Mouse (Mus musculus) urinary bladder, postnatal 10 days (tissue): Measurements from ENCODE around the gene Atf7.

Source experiments
- DNase-seq: peaks from one replicate; pipeline ENCODE4 v3.0.0; 2022; ENCODE audit warnings: low spot score

The Atf7 gene

DNA sequence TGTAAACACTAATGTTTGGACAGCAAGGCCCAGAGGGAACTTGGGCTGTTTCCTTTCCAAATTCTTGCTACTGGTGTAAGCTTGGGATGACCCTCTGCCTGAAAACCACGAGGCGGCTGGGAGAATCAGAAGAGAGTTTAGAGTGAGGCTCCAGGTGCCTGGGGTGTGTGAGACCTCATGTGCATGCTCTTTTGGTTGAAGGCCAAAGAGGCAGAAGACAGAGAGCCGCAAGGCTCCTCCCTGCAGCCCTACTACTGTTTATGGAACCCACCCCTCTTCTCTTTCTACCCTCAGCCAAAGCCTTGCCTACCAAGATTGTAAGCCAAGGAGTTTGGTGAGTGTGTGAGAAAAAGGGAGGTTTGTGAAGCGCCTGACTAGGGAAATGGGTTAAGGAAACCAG, 109.5 kb downstream of the Atf7 start:
- DNase-seq: no peak

DNA sequence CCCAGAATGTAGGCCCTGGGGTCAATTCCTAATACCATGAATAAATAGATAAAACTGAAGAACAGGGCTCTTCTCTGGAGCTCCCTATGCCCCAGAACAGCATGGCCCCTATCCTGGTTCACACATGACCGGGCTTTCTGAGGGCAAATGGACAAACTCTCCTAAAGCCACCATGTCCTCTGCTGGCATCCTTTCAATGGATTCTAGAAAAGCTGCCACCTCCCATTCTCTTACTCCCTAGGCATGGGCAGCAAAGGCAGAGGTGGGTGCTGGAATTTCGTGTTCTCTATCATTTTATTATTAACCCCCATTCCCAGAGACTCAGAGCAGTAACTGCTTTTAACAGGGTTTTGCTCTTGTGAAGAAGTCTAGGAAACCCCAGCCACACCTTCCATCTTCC, 110.0 kb downstream of the Atf7 start:
- no peak for DNase-seq

DNA sequence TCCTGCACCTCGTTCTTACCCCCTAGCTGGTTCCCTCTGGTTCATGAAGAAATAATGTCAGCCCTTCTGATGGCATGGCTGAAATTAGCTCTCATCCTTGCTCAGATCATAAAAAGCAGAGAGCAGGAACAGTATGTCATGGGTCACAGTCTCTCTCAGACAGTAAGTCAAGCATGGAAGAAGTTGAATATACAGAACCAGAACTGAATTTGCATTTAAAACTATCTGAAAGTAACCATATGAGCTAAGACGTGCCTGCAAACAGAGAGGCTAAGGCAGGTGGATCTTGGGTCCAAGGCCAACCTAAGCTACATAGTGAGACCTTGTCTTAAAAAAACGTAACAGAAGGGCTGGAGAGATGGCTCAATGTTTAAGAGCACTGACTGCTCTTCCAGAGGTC, 112.3 kb downstream of the Atf7 start:
- DNase-seq: no peak

DNA sequence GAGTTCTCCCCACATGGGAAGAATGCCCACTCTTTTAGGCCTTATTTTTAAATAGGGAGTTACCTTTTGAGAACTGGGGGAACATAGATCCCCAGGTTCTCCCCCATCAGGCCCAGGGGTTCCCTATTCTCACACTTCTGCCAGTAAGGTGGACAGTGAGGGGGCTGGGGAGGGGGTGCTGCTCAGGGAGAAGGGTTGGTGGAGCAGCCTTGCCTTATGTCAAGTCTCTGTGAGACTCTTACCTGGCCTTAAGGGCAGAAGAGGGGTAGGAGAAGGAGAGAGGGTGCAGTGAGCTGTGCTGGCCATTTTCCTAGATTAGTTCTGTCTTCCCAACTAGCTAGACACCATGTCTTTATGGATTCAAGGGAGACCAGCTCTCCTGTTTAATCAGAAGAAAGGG, 112.8 kb downstream of the Atf7 start:
- DNase-seq: no peak

DNA sequence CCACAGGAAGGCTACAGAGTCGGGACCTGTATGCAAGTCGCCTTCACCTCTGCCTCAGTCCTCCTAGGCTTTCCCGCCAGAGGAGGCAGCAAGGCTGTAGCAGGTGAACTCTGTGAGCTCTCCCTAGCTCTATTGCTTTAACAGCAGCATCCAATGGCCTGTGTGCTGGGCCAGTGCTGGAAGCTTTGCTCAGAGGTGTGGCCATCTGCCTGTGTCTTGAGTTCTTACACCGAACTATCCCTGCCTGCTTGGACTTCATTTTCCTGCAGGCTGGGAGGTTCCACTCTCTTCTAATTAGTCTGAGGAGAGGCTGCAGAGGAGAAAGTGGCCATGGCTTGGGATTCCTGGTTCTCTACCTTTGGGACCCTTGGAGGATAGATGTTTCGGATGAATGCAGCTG, 113.3 kb downstream of the Atf7 start:
- no peak for DNase-seq

DNA sequence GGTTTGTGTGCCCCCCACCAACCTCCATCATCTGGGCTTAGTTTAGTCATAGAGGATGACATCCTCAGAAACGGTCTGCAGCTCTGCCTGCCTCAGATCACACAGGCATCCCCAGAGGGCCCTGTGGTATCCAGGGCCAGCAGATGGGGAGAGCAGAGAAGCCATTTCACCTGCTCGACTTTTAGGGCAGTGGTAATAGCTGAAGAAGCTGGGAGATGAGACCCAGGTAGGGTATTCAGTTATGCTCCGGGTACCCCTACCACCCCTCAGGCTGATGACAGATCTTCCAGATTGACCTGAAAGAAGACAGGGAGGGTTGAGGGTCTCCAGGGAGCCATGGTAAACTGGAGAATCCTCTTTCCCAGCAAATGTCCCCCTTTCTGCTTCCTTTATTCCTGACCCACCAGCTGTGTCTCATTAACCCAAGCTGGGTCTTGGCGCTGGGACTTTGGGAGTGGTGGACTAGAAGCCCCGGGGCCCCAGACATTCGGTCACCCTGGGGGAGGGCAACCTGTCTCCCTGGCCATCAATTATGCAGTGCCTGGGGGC, 113.9 kb downstream of the Atf7 start:
- DNase-seq: no peak

DNA sequence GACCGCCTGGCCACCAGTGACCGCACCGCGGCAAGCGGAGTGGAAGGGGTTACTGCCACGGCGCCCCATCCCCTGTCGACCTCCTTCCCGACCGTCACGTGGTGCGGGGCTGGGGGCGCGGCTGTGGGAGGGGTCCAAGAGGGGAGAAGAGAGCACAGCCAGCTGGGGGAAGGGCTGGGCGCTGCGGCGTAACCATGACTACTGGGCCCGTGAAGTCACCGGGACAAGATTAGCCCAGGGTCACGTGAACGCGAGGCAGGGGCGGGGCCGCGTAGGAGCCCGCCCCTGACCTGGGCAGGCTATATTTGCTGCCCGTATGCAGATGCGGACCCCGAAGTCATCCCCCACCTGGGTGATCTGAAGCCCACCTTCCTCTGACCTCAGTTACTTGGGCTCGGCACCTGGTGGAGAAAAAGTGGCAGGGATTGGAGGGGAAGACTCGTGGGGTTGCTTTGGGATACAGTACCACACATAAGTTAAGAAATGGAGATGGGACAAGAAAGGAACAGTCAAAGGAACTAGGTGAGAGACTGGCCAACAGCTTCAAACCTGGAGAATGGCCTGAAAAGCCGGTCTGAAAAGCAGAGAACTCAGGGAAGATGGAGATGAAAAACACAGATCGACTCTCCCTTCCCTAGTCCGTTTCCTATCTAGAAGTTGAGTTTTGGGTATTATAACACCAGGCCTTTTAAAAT, 114.5 kb downstream of the Atf7 start:
- DNase-seq: peak; percentile 48

DNA sequence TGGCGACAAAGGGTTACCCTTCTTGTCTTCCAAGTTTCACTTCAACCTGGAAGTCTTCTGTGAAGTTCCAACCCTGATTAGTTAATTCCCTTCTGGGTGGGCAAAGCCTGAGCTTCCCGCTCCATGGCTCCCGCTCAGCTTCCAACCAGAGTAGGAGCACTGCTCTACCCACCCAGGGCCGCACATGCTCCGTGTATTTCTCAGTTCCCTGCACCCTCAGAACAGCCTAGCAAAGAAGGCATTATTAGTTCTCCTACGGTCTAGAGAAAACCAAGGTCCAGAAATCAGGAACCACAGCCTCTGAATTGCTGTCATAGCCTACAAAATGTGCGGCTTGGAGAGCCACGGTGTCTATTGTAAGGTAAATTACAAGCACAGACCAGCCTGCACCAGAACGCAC, 115.2 kb downstream of the Atf7 start:
- DNase-seq: no peak

DNA sequence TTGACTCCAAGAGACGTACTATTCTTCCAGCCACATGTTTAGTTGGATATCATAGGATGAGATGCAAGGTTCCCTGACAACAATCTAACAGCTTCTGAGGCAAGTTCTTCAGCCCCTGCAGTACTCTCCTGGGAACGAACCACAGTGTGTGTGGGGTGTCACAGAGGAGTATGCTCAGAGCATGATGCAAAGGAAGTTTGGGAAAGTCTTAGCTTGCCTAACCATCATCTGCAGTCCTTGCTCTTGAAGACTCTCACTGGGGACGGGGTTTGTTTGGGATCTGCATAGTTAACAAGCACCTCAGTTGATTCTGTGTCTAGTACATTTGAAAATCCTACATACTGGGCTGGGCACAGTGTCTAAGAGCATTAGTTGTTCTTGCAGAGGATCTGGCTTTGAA, 116.9 kb downstream of the Atf7 start:
- no peak for DNase-seq

DNA sequence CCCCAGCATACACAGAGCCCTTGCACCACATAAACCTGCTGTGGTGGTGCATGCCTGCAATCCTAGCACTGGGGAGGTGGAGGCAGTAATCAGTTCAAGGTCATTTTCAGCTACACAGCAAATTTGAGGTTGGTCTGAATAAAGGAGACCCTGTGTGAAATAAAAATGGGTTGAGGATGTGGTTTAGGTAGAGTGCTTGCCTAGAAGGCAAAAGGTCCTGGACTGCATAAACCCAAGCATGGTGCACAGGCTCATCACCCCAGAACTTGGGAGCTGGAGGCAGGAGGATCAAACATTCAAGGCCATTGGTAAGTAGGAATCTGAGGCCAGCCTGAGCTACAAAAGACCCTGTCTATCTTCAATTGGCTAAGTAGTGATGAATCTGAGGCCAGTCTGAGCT, 117.7 kb downstream of the Atf7 start:
- no peak for DNase-seq

DNA sequence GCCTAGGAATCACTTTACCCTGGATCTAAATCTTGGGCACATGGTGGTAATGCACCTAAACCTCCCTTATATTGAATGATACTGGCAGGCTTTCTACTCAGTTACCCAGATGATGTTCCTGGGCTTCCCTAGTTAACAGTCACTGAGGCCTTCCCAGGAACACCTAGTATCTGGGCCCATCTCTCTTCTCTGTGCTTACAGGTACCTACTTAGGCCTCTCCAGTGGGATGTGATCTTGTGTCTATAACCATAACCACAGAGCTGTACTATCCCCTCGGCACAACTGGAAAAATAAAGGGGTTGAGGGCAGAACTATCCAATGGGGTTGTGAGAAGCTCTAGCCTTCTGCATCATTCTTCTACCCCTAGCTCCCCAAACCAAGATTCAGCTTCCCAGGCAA, 118.4 kb downstream of the Atf7 start:
- DNase-seq: no peak

DNA sequence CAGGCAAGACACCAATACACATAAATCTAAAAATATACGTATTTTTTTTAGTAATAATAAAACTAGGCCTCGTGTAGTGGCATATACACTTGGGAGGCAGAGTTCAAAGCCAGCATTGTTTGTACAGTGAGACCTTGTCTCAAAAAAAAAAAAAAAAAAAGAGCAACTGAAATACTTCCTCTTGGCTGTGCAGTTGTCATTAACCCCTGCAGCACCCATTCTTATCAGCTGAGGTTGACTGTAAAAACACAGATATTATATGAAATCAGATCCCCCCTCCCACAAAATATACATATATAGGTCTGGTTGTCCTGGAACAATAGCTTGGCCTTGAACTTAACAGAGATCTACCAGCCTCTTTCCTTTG, 118.8 kb downstream of the Atf7 start:
- no peak for DNase-seq

DNA sequence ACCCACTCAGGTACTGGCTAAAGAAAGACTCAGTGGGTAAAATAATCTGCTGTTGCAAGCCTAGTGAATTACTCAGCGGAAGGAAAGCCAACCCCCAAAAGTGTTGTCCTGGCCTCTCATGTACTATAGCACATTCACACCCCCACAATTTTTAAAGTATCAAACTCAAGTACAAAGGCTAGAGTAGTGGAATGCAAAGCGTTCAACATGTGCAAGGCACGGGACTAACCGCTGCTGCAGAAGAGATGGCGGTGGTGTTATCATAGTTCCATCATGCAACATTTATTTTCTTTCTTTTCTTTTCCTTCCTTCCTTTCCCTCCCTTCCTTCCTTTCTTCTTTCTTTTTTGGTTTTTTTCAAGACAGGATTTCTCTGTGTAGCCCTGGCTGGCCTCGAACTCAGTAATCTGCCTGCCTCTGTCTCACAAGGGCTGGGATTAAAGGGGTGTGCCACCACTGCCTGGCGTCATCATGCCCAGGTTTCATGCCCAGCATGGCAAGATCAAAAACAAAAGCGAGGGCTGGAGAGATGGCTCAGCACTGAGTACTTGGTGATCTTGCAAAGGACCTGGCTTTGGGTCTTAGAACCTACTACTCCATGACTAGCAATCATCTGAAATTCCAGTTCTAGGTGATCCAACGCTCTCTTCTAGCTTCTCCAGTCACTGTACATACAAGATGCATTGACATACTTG, 119.3 kb downstream of the Atf7 start:
- DNase-seq: no peak

DNA sequence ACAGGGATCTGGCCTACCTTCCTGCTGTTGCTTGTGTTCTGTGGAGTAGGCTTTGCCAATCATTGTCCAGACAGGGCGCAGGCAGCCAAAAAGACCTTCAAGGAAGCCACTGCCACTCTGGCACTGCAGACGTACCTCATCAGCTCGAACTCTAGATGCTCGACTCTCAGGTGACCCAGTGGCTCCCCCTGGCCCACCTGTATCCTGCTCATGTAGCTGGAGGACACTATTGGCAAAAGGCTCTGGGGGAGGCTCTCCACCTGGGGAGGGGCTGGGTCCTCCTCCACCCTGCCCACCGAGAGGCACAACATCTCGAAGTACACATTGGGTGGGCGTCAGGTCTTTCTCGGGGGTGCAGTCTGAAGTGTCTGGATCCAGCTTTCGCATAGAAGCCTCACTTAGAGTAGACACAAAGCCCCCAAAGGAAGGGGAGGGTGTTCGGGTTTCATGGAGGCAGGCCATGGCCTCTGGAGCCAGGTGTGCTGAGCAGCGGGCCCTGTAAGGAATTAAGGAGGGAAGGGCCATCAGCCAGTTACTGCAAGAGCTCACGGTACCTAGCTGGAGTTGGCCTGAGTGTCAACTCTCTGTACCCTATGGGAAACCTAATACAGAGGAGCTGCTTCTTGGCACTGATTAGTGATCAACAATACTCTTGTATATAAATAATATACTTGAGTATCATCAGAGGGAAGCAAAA, 120.0 kb downstream of the Atf7 start:
- DNase-seq: no peak

DNA sequence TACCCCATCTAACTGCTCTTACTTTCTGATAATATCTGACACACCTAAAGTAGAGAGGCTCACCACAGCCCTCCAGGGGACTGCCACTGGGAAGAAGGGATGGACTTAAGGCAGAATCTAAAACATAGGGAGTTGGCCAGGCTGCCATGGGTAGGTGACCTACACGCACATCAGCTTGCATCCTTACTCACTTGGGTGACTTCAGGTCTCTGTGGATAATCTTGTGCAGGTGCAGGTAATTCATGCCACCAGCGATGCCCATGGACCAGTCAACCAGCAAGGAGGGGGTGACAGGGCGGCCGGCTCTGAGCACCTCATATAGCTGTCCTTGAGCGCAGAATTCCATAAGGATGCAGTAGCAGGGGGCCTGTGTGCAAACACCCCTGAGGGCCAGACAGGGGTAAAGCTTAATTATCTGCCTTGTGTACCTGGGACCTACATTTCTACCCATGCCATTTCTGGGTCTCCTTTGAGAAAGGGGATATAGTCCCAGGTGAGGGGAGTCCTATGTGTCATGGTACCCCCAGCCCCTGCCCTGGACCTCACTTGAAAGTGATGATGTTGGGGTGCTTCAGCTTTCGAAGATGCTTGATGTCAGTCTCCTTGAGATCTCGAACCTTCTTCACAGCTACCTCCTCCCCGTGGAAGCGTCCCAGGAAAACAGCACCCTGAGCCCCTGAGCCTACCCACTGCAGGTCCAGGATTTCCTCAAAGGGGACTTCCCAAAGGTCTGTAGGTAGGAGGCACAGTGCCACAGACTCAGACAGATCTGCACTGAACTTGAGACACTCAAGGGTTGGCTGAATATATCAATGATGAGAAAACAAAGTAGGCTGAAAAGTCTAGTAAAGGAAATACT, 121.1 kb downstream of the Atf7 start:
- DNase-seq: no peak

DNA sequence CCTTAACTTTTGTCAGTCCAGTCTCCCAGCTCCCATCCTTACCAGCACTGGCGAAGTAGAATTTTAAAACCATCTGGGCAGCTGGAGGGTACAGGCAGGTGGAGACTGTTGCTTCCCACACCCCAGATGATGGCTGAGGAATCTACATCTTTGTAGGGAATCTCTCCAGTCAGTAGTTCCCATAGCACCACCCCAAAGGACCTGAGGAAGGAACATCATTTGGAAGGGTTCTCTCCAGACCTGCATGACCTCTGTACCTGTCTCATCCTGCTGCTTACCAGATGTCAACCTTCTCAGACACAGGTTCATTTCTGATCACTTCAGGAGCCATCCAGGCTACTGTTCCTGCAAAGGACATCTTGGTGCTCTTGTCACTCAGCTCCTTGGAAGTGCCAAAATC, 121.8 kb downstream of the Atf7 start, which contains the start of gene Gm10337:
TSS of gene Gm10337 (plus strand) at position 276 of the 400 bp plus-strand sequence.
- no peak for DNase-seq

DNA sequence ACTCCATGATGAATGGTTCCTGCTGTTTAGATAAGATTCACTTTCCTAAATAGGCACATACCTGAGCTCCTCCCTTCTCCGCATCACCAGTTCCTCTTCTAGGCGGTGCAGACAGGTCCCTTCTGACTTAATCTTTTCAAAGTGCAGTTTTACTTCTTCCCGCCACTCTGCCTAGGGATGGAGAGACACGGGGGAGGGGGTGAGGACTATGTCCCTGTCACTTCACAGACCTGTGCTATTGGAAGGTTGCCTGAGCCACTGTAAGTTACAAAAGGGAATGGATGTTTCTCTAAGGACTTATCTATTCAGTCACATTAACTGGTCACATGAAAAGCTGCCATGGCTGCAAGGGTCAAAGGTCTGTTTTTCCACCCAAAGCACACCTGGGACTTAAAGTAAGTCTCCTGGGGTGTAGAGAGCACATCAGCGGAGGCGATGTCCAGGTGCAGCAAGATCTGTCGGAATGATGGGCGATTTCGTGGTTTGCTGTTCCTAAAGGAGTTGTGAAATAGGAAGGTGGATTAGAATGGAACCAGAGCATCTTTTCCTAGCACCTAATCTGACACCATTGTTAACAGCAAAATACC, 122.9 kb downstream of the Atf7 start:
- DNase-seq: no peak

DNA sequence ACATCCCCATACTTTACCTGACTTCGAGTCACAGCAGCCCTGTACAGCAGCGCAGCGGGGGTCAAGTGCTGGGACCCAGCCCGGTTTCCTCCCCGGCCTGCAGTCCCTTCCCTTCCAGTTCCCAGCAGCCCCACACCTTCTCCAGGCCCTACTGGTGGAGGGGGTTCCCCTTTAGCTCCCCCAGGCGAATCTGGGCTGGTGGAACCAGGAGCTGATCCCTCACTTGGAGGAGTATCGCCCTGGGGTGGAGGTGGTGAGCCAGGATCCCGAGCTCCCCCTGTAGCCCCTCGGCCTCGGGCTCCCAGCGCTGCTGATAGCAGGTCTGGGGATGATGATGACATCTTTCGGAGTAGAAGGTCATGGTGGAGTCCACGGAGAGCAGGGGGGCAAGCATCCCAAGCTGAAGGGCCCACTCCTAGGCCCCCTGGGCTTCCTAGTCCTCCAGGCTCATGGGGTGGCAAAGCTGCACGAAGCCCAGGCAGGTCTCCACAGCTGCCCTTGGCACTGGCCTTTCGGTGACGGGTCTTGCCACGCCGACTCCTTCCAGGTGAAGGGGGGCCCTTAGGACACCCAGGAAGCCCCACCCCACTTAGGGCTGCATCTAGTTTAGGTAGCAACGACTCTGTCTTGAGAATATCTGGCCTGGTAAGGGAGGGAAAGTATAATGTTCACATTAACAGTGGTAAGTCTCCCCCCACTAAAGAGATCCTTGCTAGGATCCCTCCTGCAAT, 124.0 kb downstream of the Atf7 start:
- DNase-seq: no peak

DNA sequence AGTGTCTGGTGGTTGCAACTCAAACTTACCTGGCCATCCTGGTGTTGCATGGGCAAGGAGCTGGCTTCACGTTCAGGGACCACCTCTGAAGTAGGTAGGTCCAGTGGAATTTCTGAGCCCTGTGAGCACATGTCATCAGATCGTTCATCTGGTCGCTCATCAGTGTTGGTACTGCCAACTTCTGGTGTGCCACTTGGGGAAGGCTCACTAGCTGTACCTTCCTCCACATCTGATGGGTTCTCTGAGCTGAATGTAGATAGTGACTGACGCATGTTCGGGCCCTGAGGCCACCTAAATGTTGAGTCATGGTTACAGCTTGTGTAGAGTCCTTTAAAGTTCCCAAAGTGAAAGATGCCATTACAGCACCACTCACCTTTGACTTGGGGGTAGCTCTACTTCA, 124.8 kb downstream of the Atf7 start:
- DNase-seq: no peak

DNA sequence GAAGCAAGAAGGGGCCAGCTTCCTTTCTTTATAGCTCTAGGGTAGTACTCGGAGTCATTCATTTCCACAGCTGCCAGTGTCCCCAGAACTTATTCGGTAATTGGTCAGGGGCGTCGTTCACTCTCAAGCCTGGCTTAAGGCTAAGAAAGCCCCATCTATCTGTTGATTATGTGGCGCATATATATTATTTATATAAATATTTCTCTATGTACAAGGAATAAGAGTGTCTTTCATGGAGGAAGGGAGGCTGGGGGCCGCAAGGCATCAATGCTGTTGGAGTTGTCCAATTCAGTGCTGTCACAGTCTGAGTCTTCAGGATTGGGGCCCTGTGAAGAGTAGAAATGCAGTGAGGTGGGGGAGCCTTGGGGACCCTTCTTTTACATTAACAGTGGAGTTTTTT, 125.4 kb downstream of the Atf7 start:
- DNase-seq: no peak

DNA sequence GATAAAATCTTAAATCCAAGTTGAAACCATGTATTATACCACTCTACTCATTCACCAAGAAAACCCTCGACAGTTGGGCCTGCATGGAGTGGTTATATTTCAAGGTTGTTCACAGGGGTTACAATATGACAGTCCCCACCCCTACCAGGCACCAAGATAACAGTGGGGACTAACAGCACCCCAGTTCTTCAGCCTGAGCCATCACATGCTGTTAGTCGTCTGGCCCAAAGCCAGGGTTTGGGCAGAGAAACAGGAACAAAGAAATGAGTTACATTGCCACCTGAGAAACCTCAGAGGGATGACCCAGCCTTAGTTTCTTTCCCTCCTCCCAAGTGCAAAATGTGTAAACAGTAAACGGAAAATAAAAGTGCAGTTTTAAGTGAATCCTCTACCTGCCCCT, 125.9 kb downstream of the Atf7 start:
- DNase-seq: no peak
